Mouse (Mus musculus): ENCODE data around the gene Epha2. TPM values are rescaled to one million over a fixed set of nuclear protein-coding genes. Genes with fewer than 3 reads are reported as not detected.

The Epha2 gene
- polyA plus RNA-seq, 1 experiment from 2014 or later: 4.7 TPM

DNA sequence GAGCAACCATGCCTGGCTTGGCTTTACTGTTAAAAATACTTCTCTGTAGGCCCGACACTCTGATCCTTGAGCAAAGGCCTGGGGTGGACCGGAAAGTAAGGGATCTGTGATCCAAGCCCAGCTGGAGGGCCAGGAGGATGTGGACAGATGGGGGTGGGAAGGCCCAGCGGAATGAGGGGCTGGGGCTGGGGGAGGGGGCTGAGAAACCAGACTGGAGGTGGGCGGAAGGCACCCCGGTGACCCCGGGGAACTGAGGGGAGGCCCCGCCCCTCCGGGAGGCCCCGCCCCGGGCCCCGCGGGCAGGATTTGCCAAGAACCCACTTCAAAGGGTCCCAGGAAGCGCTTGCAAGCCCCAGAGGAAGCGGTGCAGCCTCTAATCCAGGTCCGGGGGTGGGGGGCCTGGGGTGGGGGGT is 5.3 kb upstream of the Epha2 start:
- Histone ChIP-seq H3K36me3 (no peaks in the 10 kb centered on the region), H3K27ac (no peak overlapping the region; the same call in 1 of the 2 replicates), H3K27me3 (peaks cover 78% of the 10 kb centered on the region), H3K9ac (replicated peaks) (no peak overlapping the region), H3K4me3 (replicated peaks) (no peak overlapping the region), H3K4me1 (replicated peaks) (peaks cover 25% of the 10 kb centered on the region), H3K4me2 (replicated peaks) (peak overlapping the region; percentile 31), H3K9me3 (no peaks in the 10 kb centered on the region)
- 2% methylated on average over 15 of the region's 15 CpGs for WGBS
- ATAC-seq: no peak

DNA sequence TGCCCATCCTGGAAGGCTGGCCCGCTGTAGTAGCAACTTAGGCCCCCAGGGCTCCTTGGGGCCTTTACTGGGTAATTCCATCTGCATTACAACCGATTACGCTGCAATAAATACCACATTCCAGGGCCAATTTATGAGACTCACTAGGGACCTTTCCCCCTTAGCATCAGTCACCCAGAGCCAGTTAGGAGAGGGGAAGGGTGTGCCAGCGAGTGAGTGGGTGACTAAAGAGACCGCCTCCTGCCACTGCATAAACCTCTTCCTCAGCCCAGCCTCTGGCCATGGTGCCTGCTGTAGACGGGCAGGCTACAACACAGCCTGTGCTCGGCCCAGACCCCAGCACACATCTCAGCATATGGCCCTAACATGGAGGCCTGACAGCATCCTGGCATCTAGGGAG is 3.1 kb upstream of the Epha2 start:
- peaks cover 81% of the 10 kb centered on the region for H3K27me3 ChIP-seq
- H3K9me3 ChIP-seq: no peaks in the 10 kb centered on the region
- no peak overlapping the region for H3K27ac ChIP-seq
- H3K4me1 ChIP-seq (replicated peaks): peaks cover 34% of the 10 kb centered on the region
- H3K4me2 ChIP-seq (replicated peaks): no peak overlapping the region
- 79% methylated on average over 7 of the region's 7 CpGs for WGBS
- ATAC-seq: no peak
- no peaks in the 10 kb centered on the region for H3K36me3 ChIP-seq
- H3K4me3 ChIP-seq (replicated peaks): no peak overlapping the region
- no peak overlapping the region for H3K9ac ChIP-seq (replicated peaks)

DNA sequence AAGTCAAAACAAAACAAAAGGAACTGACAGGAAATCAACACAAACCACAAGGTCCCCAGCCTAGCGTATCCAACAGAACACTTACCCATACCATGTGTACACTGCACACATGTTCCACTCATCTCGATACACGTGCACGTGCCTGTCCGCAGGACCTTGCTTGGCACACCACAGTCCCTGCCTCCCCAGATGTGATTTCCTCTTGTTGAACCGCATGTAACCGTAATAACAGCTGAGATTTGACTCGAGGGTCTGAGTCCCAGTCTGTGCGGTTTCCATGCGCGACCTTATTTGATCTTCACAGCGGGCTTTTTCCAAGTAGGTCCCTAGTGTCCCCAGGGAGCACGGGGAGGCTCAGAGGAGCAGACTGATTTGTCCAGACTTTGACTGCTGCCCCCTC is 1.7 kb upstream of the Epha2 start:
- H3K27me3 ChIP-seq: peaks cover 79% of the 10 kb centered on the region
- 70% methylated on average over 13 of the region's 13 CpGs for WGBS
- H3K27ac ChIP-seq: no peak overlapping the region
- no peak overlapping the region for H3K4me2 ChIP-seq (replicated peaks)
- no peaks in the 10 kb centered on the region for H3K36me3 ChIP-seq
- no peak overlapping the region for H3K9ac ChIP-seq (replicated peaks)
- no peak for ATAC-seq
- peaks cover 43% of the 10 kb centered on the region for H3K4me1 ChIP-seq (replicated peaks)
- no peak overlapping the region for H3K4me3 ChIP-seq (replicated peaks)
- H3K9me3 ChIP-seq: no peaks in the 10 kb centered on the region

DNA sequence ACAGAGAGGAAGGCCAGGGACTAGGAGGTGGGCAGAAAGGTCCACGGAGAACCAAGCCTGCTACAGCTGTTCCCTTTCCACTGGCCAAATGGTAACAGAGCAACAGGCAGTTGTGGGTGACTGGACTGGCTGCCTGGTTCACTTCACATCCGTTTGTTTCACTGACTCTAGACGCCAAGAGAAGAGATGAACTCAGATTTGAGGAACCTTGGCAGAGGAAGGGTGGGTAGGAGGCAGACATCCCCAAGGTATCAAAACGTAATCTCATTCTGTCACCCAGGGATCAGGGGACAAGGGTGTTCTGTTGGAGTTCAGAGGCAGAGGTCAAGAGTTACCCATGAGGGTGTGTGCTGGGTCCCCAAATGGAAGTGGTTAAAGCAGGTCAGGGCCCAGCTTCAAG is 844 bp upstream of the Epha2 start:
- Histone ChIP-seq H3K27me3 (peaks cover 76% of the 10 kb centered on the region), H3K9ac (replicated peaks) (no peak overlapping the region), H3K27ac (no peak overlapping the region), H3K4me3 (replicated peaks) (no peak overlapping the region), H3K36me3 (no peaks in the 10 kb centered on the region), H3K4me2 (replicated peaks) (no peak overlapping the region), H3K9me3 (no peaks in the 10 kb centered on the region), H3K4me1 (replicated peaks) (peaks cover 45% of the 10 kb centered on the region)
- no peak for ATAC-seq
- 73% methylated on average over 4 of the region's 4 CpGs for WGBS

DNA sequence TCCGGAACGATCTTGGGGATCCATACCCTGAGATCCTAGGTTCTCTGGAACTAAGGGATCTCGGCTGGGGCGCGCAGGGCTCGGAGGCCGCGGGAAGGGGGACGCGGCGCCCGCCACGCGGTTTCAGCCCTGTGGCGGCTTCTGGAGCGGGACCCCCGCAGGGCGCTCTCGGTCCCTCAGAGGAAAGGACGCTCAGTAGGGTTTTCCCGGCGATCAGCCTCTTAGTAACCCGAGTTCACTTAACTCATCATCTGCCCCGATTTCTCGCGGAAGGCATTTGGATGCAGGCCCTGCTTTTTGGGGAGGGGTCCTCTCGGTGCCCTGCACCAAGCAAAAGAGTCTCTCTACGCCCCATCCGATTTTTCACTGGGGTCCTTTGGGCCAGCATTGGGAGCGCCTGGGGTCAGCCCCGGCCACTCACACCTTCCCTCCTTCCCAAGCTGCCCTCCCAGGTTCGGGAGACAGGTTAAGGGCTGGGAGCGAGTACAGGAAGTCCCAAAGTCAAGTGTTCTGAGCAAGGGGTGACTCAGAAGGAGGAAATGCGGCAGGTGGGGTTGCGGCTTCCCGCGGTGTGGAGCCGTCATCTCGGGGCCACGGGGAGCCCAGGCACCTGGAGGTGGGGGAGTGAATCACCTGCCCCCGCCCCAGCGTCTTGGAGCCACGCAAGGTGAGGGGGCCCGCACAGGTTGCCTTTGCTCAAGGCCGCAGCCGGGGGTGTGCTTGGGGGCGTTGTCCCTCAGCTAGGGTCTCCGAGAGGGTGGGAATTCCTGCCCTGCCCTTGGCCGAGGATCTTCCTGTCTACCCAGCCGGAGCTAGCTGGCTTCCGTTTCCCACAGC is 769 bp downstream of the Epha2 start:
- Histone ChIP-seq H3K4me2 (replicated peaks) (peak overlapping the region; percentile 98), H3K4me3 (replicated peaks) (peak overlapping the region; percentile 69), H3K27ac (no peak overlapping the region), H3K36me3 (no peaks in the 10 kb centered on the region), H3K9me3 (no peaks in the 10 kb centered on the region), H3K27me3 (peaks cover 60% of the 10 kb centered on the region), H3K4me1 (replicated peaks) (peaks cover 48% of the 10 kb centered on the region), H3K9ac (replicated peaks) (peak overlapping the region; percentile 73)
- under 1% methylated on average over 51 of the region's 51 CpGs for WGBS
- ATAC-seq: no peak

DNA sequence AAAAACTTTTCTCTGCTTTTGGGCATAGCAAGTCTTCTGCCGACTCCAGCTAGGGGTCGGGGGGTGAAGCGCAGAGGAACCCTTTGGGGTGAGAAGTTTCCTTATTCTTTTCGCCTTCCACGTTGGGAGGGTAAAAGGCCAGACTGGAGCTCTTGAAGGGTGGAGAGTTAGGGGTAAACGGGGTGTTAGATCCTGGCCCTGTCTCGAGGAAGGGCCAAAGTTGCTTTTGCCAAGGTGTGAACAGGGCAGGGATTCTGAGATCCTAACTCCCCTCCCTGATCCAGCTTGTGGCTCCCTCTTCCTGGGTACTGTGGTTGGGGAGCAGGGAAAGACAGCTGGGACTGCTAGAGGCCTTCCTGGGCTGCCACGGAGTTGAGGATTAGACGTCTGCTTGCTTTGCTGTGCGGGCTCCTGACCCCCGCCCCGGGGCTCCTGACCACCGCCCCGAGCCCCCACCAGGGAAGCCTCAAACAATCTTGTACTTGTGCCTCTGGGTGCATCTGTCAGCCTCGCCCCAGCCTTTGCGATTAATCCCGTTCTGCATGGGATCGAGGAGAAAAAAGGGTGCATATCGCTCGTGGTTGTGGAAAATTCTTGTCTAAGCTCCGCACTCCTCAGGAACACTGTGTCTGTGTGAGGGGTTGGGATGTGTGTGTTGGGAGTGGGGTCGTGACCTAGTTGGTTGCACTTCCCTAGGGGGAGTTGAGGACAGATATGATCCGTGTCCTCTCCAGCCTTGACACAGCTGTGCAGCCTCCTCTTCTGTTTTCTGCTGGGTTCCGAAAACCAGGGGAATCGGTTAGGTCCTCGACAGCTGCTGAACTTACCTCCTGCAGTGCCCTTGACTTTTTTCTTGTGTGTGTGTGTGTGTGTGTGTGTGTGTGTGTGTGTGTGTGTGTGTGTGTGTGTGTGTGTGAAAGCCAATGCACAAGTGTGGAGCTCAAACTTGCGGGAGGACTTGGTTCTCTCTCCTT is 1.7 kb downstream of the Epha2 start:
- ATAC-seq: no peak
- H3K4me2 ChIP-seq (replicated peaks): peak overlapping the region; percentile 98
- no peaks in the 10 kb centered on the region for H3K36me3 ChIP-seq
- WGBS: 5% methylated on average over 27 of the region's 27 CpGs
- H3K4me3 ChIP-seq (replicated peaks): peak overlapping the region; percentile 69
- H3K4me1 ChIP-seq (replicated peaks): peaks cover 50% of the 10 kb centered on the region
- no peaks in the 10 kb centered on the region for H3K9me3 ChIP-seq
- H3K9ac ChIP-seq (replicated peaks): peak overlapping the region; percentile 73
- peaks cover 53% of the 10 kb centered on the region for H3K27me3 ChIP-seq
- no peak overlapping the region for H3K27ac ChIP-seq

DNA sequence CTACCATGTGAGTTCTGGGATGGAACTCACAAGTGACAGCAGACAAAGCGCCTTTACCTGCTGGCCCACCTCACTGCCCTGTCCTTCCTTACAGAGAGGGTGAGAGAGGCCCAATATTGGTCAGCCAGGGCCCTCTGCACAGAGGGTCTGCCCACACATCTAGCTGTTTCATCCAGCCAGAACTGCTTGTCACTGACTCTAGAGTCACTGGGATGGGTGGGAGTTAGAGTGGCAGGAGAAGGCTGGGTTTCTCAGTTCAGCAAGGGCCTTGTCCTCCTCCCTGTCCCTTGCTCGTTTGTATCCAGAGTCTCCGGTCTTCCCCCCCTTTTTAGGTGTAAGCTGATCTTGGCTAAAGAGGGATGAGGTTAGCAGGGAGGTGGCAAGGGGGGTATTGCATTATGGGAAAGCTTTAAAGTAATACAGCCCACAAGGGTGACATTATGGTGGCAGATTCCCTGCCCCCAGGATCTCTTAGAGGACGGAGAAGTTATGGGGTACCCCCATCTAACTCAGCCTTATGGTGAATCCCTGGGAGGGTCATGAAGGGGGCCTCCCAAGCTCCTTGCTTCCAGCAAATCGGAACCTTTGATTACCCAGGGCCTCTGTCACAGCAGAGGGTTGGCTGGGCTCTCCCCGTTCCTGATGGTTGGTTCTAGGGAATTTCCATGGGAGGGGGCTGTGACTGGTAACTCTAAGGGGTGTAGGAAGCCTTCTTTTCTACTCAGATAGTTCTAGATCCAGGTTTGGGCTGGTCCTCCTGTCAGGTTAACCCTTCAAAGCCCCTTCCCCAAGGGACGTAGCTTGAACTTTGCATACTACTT is 2.6 kb downstream of the Epha2 start:
- Histone ChIP-seq H3K9me3 (no peaks in the 10 kb centered on the region), H3K27ac (no peak overlapping the region), H3K4me3 (replicated peaks) (peak overlapping the region; percentile 69), H3K27me3 (peaks cover 46% of the 10 kb centered on the region), H3K9ac (replicated peaks) (peak overlapping the region; percentile 73; the same call in 1 of the 2 replicates), H3K4me1 (replicated peaks) (peaks cover 50% of the 10 kb centered on the region), H3K4me2 (replicated peaks) (peak overlapping the region; percentile 98), H3K36me3 (peaks cover 2% of the 10 kb centered on the region)
- no peak for ATAC-seq
- 46% methylated on average over 7 of the region's 7 CpGs for WGBS

DNA sequence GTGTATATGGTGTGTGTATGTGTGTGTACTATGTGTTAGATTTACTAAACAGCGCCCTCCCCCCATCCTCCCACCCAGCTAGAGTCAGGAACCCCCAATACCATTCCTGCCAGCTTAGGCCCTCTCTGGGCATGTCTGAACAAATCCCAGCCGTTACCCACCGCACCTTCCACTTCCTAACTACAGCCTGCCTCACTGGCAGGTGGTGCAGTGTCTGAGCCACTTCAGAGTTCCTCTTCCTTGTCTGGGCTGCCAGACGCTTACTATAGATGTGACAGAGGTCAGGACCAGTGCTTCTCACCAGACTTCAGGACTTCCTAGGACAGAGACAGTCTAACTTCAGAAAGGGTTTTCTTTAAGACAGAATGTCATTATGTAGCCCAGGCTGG is 3.2 kb downstream of the Epha2 start:
- no peak for ATAC-seq
- WGBS: 86% methylated on average over 4 of the region's 4 CpGs
- Histone ChIP-seq H3K4me1 (replicated peaks) (peaks cover 51% of the 10 kb centered on the region), H3K36me3 (peaks cover 6% of the 10 kb centered on the region), H3K4me3 (replicated peaks) (no peak overlapping the region), H3K27me3 (peaks cover 43% of the 10 kb centered on the region), H3K9ac (replicated peaks) (no peak overlapping the region), H3K27ac (no peak overlapping the region), H3K4me2 (replicated peaks) (no peak overlapping the region), H3K9me3 (no peaks in the 10 kb centered on the region)

DNA sequence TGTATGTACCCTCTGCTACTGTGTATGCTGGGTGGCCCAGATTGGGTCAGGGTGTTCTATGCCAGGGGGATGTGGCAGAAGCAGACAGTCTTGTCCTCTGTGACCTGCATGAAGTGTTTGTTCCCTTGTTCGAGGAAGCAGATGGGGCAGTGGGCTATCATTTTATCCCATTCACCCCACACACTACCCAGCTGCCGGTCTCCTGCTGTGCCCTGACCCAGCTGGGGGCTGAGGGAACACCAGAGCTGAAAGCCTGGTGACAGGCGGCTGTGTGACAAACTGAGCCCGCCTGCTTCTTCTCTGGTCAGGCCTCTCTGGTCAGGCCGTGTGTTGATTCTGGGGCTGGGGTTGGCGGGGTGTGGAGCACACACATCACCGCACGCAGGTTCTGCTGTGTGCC is 5.0 kb downstream of the Epha2 start:
- Histone ChIP-seq H3K27me3 (peaks cover 29% of the 10 kb centered on the region), H3K4me2 (replicated peaks) (peak overlapping the region; percentile 23; the same call in 1 of the 2 replicates), H3K36me3 (peaks cover 6% of the 10 kb centered on the region), H3K9ac (replicated peaks) (0 out of 2 replicates have a peak overlapping the region, but pooled peaks have one; percentile 32), H3K4me3 (replicated peaks) (no peak overlapping the region), H3K9me3 (no peaks in the 10 kb centered on the region), H3K4me1 (replicated peaks) (peaks cover 67% of the 10 kb centered on the region), H3K27ac (peak overlapping the region; percentile 25; the same call in 1 of the 2 replicates)
- ATAC-seq: no peak
- 15% methylated on average over 8 of the region's 8 CpGs for whole genome bisulfite sequencing

DNA sequence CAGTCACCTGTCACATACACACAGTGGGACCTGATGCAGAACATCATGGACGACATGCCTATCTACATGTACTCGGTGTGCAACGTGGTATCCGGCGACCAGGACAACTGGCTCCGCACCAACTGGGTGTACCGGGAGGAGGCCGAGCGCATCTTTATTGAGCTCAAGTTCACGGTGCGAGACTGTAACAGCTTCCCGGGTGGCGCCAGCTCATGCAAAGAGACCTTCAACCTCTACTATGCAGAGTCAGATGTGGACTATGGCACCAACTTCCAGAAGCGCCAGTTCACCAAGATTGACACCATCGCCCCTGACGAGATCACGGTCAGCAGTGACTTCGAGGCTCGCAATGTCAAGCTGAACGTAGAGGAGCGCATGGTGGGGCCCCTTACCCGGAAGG is 7.3 kb downstream of the Epha2 start:
- 95% methylated on average over 22 of the region's 22 CpGs for WGBS
- H3K4me1 ChIP-seq (replicated peaks): peaks cover 68% of the 10 kb centered on the region
- no peak overlapping the region for H3K27ac ChIP-seq
- peaks cover 6% of the 10 kb centered on the region for H3K36me3 ChIP-seq
- H3K4me2 ChIP-seq (replicated peaks): no peak overlapping the region
- no peak overlapping the region for H3K9ac ChIP-seq (replicated peaks)
- H3K27me3 ChIP-seq: peaks cover 6% of the 10 kb centered on the region
- no peak overlapping the region for H3K4me3 ChIP-seq (replicated peaks)
- no peak for ATAC-seq
- no peaks in the 10 kb centered on the region for H3K9me3 ChIP-seq

Measured in midbrain, embryonic 13.5 days (tissue).